Mouse (Mus musculus): ENCODE results near the gene Olfr134.

DNA sequence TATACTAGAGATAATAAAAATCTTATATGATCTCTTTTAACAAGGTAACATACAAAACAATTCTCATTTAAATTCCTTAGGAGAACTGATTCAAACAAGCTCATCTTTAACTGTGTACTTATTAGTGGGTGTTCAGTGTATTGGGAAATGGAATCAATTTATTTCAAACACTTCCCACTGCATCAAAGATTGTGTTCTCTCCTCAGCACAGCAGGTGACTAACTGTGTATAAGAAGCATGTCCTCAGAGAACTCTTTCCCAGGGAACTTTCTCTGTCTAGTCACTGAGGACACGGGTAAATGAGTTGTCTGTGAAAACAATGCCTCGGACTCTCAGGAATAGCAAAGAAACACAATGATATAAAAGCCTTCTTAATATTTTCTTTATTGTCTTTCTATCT, 26.2 kb upstream of the Olfr134 start, which contains the start of gene Olfr133:
- TF ChIP-seq CTCF (IDR thresholded peaks at IDR 0.05; ENCODE audit: borderline replicate concordance, insufficient read depth, low read length): no peak
- no peak for TF ChIP-seq POLR2A (IDR thresholded peaks at IDR 0.05; ENCODE audit: low read depth, low read length)

All from embryonic fibroblast, embryonic 13.5 days (primary cell).